Mouse (Mus musculus): ENCODE measurements around the gene 2310039H08Rik. TPM values are rescaled to one million over a fixed set of nuclear protein-coding genes. Genes with fewer than 3 reads are reported as not detected.
A peak's percentile ranks its signal among the peaks of the same experiment; 100 is the strongest.
"Not testable (repeated sequence)": the region's sequence is repeated elsewhere in the genome, so short reads cannot be mapped to it uniquely, and the experiment has no call there.

Gene 2310039H08Rik
- polyA plus RNA-seq, 1 experiment from 2014 or later, result 78.8 TPM

DNA sequence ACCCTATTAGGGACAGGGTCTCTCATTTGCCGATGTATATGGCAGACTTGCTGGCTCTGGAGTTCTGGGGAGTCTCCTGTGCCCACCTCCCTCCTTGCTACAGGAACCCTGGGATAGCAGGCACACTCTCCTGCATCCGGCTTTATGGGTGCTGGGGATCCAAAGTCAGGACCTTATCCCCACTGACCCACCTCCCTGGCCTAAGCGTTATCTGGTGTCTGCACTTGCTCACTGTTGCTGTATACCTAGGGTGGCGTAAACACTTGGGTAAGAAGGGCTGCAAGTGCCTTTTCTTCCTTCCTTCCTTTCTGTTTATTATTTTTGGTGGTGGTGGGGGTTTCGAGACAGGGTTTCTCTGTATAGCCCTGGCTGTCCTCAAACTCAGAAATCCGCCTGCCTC lies 31.1 kb upstream of the 2310039H08Rik start:
- H3K4me1 ChIP-seq, result no peaks in the 10 kb centered on the region
- H3K9me3 ChIP-seq, result no peaks in the 10 kb centered on the region
- no peak overlapping the region for H3K4me3 ChIP-seq
- H3K36me3 ChIP-seq, result peaks cover 55% of the 10 kb centered on the region
- WGBS, result 87% methylated on average over 6 of the region's 6 CpGs
- no peak for ATAC-seq (ENCODE audit: insufficient number of reproducible peaks, low FRiP score, low TSS enrichment, low read depth)
- H3K27ac ChIP-seq, result no peak overlapping the region
- no peak overlapping the region for H3K9ac ChIP-seq
- H3K4me2 ChIP-seq, result no peak overlapping the region
- no peaks in the 10 kb centered on the region for H3K27me3 ChIP-seq

GRCm38 (mm10) chr17:46742986-46743385 lies 29.4 kb upstream of the 2310039H08Rik start:
- H3K4me3 ChIP-seq, result no peak overlapping the region
- H3K9ac ChIP-seq, result no peak overlapping the region
- H3K27ac ChIP-seq, result no peak overlapping the region
- no peaks in the 10 kb centered on the region for H3K27me3 ChIP-seq
- WGBS, result 82% methylated on average over 9 of the region's 9 CpGs
- H3K4me1 ChIP-seq, result no peaks in the 10 kb centered on the region
- ATAC-seq (ENCODE audit: insufficient number of reproducible peaks, low FRiP score, low TSS enrichment, low read depth), result no peak
- H3K36me3 ChIP-seq, result peaks cover 55% of the 10 kb centered on the region
- no peaks in the 10 kb centered on the region for H3K9me3 ChIP-seq
- no peak overlapping the region for H3K4me2 ChIP-seq

DNA sequence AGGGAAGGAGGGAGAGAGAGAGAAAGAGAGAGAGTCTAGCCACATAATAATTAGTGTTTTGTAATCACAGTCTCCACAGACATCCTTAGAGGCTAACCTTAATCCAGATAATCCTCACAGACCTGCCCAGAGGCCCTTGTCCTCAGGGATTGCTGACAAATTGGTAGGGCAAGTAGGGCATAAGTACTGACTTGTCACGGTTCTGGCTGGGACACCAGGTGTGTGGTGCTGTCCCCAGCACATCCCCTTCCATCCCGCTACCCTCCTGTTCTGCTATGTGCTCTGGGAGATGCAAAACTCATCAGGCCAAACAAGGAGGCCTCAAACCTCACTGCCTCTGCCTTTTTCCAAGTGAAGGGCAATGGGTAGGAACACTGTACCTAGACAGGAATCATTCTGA lies 26.9 kb upstream of the 2310039H08Rik start:
- Histone ChIP-seq H3K36me3 (peaks cover 54% of the 10 kb centered on the region), H3K4me2 (no peak overlapping the region), H3K9ac (no peak overlapping the region), H3K9me3 (no peaks in the 10 kb centered on the region), H3K27ac (no peak overlapping the region), H3K4me1 (peaks cover 3% of the 10 kb centered on the region; the same call in 1 of the 2 replicates), H3K4me3 (no peak overlapping the region), H3K27me3 (no peaks in the 10 kb centered on the region)
- WGBS, result 79% methylated on average over 2 of the region's 2 CpGs
- no peak for ATAC-seq (ENCODE audit: insufficient number of reproducible peaks, low FRiP score, low TSS enrichment, low read depth)

- Histone ChIP-seq H3K4me1 (peaks cover 13% of the 10 kb centered on the region), H3K9me3 (no peaks in the 10 kb centered on the region), H3K9ac (no peak overlapping the region), H3K27me3 (no peaks in the 10 kb centered on the region), H3K36me3 (peaks cover 46% of the 10 kb centered on the region), H3K4me3 (no peak overlapping the region), H3K4me2 (no peak overlapping the region), H3K27ac (no peak overlapping the region)
- 87% methylated on average over 8 of the region's 8 CpGs for WGBS
- no peak for ATAC-seq (ENCODE audit: insufficient number of reproducible peaks, low FRiP score, low TSS enrichment, low read depth)
Measured at GRCm38 (mm10) chr17:46747234-46747633, 25.2 kb upstream of the 2310039H08Rik start.

GRCm38 (mm10) chr17:46747806-46748205 lies 24.6 kb upstream of the 2310039H08Rik start:
- H3K4me1 ChIP-seq, result peaks cover 18% of the 10 kb centered on the region
- peaks cover 41% of the 10 kb centered on the region for H3K36me3 ChIP-seq
- H3K4me3 ChIP-seq, result no peak overlapping the region
- no peak overlapping the region for H3K4me2 ChIP-seq
- 95% methylated on average over 2 of the region's 2 CpGs for WGBS
- no peaks in the 10 kb centered on the region for H3K27me3 ChIP-seq
- no peak overlapping the region for H3K9ac ChIP-seq
- no peak for ATAC-seq (ENCODE audit: insufficient number of reproducible peaks, low FRiP score, low TSS enrichment, low read depth)
- no peaks in the 10 kb centered on the region for H3K9me3 ChIP-seq
- H3K27ac ChIP-seq, result no peak overlapping the region

- H3K9me3 ChIP-seq, result no peaks in the 10 kb centered on the region
- H3K36me3 ChIP-seq, result peaks cover 26% of the 10 kb centered on the region
- peaks cover 18% of the 10 kb centered on the region for H3K4me1 ChIP-seq
- H3K27ac ChIP-seq, result no peak overlapping the region
- H3K4me3 ChIP-seq, result no peak overlapping the region
- no peaks in the 10 kb centered on the region for H3K27me3 ChIP-seq
- H3K9ac ChIP-seq, result no peak overlapping the region
- WGBS, result 95% methylated on average over 5 of the region's 5 CpGs
- no peak for ATAC-seq (ENCODE audit: insufficient number of reproducible peaks, low FRiP score, low TSS enrichment, low read depth)
- H3K4me2 ChIP-seq, result no peak overlapping the region
Measured at GRCm38 (mm10) chr17:46749282-46749681, 23.2 kb upstream of the 2310039H08Rik start.

GRCm38 (mm10) chr17:46750580-46750979 lies 21.9 kb upstream of the 2310039H08Rik start:
- H3K36me3 ChIP-seq, result peaks cover 18% of the 10 kb centered on the region; the same call in 1 of the 2 replicates
- 71% methylated on average over 4 of the region's 4 CpGs for WGBS
- no peaks in the 10 kb centered on the region for H3K9me3 ChIP-seq
- H3K4me3 ChIP-seq, result peak overlapping the region; percentile 82
- H3K9ac ChIP-seq, result peak overlapping the region; percentile 65
- H3K27me3 ChIP-seq, result no peaks in the 10 kb centered on the region
- peaks cover 18% of the 10 kb centered on the region for H3K4me1 ChIP-seq
- H3K4me2 ChIP-seq, result peak overlapping the region; percentile 67
- ATAC-seq (ENCODE audit: insufficient number of reproducible peaks, low FRiP score, low TSS enrichment, low read depth), result no peak
- peak overlapping the region; percentile 94 for H3K27ac ChIP-seq

- H3K4me3 ChIP-seq, result peak overlapping the region; percentile 82
- peaks cover 18% of the 10 kb centered on the region for H3K4me1 ChIP-seq
- ATAC-seq (ENCODE audit: insufficient number of reproducible peaks, low FRiP score, low TSS enrichment, low read depth), result no peak
- peak overlapping the region; percentile 67 for H3K4me2 ChIP-seq
- H3K9ac ChIP-seq, result peak overlapping the region; percentile 65
- H3K27me3 ChIP-seq, result no peaks in the 10 kb centered on the region
- WGBS, result 15% methylated on average over 16 of the region's 16 CpGs
- H3K27ac ChIP-seq, result peak overlapping the region; percentile 94
- H3K9me3 ChIP-seq, result no peaks in the 10 kb centered on the region
- peaks cover 13% of the 10 kb centered on the region; the same call in 1 of the 2 replicates for H3K36me3 ChIP-seq
Measured at GRCm38 (mm10) chr17:46751056-46751793, 21.2 kb upstream of the 2310039H08Rik start.

DNA sequence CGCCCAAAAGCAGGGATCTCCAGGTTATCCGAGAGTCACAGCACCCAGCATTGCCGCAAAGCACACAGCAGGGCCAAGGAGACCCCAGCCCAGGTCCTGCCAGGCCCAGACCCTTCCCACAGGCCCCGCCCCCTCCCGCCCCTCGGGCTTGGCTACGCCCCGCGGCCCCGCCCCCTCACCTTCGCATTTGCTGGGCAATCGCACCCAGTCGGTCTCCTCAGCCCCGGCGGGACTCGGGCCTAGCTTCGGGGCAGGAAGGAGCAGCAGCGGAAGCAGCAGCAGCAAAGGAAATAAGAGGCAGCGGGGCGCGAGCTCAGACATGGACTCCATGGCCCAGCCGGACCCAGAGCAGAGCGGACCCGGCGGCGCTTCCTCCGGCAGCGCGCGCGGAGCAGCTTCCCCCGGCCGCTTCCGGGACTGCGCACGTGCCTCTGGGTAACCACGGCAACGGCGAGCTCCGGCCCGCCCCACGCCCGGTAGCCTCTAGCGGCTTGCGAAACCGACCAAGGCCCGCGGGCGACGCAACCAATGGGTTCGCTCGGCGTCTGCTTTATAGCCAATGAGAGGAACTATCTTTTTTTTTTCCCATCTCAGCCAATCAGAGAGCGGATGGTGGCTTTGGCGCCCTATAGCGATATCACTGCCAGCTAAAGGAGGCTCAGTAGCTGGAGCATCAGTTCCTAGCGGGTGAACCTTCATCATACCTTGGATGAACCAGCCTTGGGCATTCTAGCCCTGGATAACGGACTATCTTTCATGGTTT lies 20.5 kb upstream of the 2310039H08Rik start, which contains the start of gene Cnpy3:
Gene Cnpy3, minus strand, starts transcription at position 421 of the 763 bp plus-strand sequence.
- peak; percentile 97 for ATAC-seq (ENCODE audit: insufficient number of reproducible peaks, low FRiP score, low TSS enrichment, low read depth)

DNA sequence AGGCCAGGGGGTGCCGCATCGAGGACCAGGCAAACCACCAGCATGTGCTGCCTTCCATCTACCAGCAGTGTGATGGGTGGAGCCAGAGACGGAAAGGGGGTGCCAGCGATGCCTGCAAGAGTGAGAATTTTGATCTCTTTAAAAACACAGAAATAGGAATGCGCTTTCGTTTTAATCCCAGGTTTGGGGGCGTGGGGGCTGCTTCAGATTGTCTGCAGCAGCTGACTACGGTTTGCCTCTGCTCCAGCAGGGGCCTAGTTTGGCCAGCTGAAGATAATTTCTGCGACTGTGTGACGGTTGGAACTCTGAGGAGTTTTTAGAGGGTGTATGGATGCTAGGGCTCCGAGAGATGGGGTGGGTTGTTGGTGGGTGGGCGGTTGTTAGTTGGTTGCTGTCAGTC lies 13.7 kb upstream of the 2310039H08Rik start:
- ATAC-seq (ENCODE audit: insufficient number of reproducible peaks, low FRiP score, low TSS enrichment, low read depth), result no peak
- Histone ChIP-seq H3K4me3 (no peak overlapping the region), H3K36me3 (no peaks in the 10 kb centered on the region), H3K4me2 (no peak overlapping the region), H3K27ac (no peak overlapping the region), H3K4me1 (0 out of 2 replicates have a peak, but pooled peaks cover 4% of the 10 kb centered on the region), H3K27me3 (no peaks in the 10 kb centered on the region), H3K9ac (no peak overlapping the region), H3K9me3 (no peaks in the 10 kb centered on the region)
- 77% methylated on average over 12 of the region's 12 CpGs for WGBS

More for the DNA sequence above, 20.5 kb upstream of the 2310039H08Rik start, which contains the start of gene Cnpy3:
- Histone ChIP-seq H3K27me3 (no peaks in the 10 kb centered on the region), H3K9me3 (no peaks in the 10 kb centered on the region), H3K27ac (peak within 1 kb of the TSS; percentile 94), H3K4me3 (peak within 1 kb of the TSS; percentile 82), H3K9ac (peak within 1 kb of the TSS; percentile 65), H3K4me1 (peaks cover 19% of the 10 kb centered on the region), H3K36me3 (peaks cover 7% of the 10 kb centered on the region; the same call in 1 of the 2 replicates), H3K4me2 (peak within 1 kb of the TSS; percentile 67)
- under 1% methylated on average over 58 of the region's 58 CpGs for WGBS

DNA sequence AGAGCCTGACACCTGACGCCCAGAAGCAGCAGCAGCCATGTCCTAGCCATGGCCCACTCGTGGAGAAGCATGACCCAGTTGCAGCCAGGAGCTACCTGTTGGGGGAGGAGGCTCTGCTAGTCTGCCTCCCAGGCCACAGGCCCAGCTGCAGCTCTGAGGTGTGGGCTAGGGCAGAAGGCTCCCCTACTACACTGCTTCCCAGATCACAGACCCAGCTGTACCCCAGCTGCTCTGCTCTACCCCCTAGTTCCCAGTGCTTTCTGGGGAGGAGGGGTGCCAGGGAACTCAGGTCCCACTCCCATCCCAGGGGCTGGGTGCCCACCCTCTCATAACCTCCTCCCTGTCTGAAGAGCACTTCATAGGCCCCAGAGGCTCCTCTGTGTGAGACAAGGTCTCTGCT lies 8.9 kb upstream of the 2310039H08Rik start, which contains the start of gene Ptcra:
Gene Ptcra, minus strand, starts transcription at position 169 of the 400 bp plus-strand sequence.
- no peaks in the 10 kb centered on the region for H3K4me1 ChIP-seq
- no peak within 1 kb of the TSS for H3K4me2 ChIP-seq
- no peak within 1 kb of the TSS for H3K4me3 ChIP-seq
- H3K9ac ChIP-seq, result no peak within 1 kb of the TSS
- no peak within 1 kb of the TSS for H3K27ac ChIP-seq
- no peak for ATAC-seq (ENCODE audit: insufficient number of reproducible peaks, low FRiP score, low TSS enrichment, low read depth)
- H3K9me3 ChIP-seq, result no peaks in the 10 kb centered on the region
- 50% methylated on average over 2 of the region's 2 CpGs for WGBS
- no peaks in the 10 kb centered on the region for H3K27me3 ChIP-seq
- H3K36me3 ChIP-seq, result no peaks in the 10 kb centered on the region

DNA sequence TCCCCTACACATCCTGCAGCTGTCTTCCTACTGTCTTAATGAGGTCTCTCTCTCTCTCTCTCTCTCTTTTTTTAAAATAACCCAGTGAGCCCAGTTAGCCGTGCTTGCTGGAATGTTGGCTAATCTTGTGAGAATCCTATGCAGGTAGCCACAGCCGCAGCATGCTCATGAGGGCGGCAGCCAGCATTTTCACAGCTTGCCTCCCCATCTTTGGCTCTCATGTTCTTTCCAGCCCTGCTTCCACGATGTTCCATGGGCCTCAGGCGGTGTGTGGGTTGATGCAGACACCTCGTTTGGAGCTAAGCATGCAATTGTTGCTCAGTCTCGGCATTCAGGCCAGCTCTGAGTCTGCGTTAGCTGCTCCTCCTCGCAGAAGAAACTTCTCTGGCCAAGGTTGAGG lies 7.5 kb upstream of the 2310039H08Rik start:
- not testable (repeated sequence) for H3K27ac ChIP-seq; H3K36me3 ChIP-seq; H3K4me3 ChIP-seq; ATAC-seq (ENCODE audit: insufficient number of reproducible peaks, low FRiP score, low TSS enrichment, low read depth); H3K9me3 ChIP-seq; H3K4me1 ChIP-seq; H3K27me3 ChIP-seq; H3K4me2 ChIP-seq; H3K9ac ChIP-seq
- 62% methylated on average over 9 of the region's 9 CpGs for WGBS
